Mouse (Mus musculus): ENCODE results near the gene Ly6g6f. TPM values are rescaled to one million over a fixed set of nuclear protein-coding genes. Genes with fewer than 3 reads are reported as not detected.

Ly6g6f gene
- polyA plus RNA-seq, 1 experiment from 2014 or later, result 0.36 TPM

DNA sequence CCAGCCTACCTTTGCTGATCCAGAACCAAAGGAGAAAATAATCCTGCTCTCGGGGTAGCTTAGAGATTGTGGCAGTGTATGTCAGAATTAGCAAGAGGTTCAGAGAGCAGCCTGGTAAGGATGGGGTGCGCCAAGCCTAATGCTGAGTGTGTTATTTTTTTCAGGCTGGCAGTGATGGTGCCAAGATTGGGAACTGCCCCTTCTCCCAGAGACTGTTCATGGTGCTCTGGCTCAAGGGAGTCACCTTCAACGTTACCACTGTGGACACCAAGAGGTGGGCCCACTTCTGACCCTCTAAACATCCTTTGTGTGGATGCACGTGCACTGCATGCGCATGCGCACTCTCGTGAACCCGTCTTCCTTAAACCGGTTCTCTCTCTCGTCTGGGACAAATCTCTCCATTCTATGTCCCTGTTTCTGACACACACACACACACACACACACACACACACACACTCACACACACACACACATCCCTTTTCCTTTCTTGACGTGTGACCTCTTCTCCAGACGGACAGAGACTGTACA lies 33.1 kb downstream of the Ly6g6f start:
- H3K27me3 ChIP-seq (ENCODE audit: control insufficient read depth, insufficient read depth, low read length), result no peaks in the 10 kb centered on the region
- no peak for DNase-seq (ENCODE audit: low spot score)
- peak overlapping the region; percentile 89; the same call in 1 of the 2 replicates for H3K4me2 ChIP-seq (ENCODE audit: low read depth, low read length)
- peak overlapping the region; percentile 97 for H3K27ac ChIP-seq (replicated peaks; ENCODE audit: low read depth, low read length)
- peaks cover 2% of the 10 kb centered on the region for H3K4me1 ChIP-seq (ENCODE audit: control insufficient read depth, insufficient read depth, low read length)
- no peaks in the 10 kb centered on the region for H3K9me3 ChIP-seq (replicated peaks; ENCODE audit: control insufficient read depth, low read length)
- no peak for ATAC-seq (replicated peaks; ENCODE audit: insufficient number of reproducible peaks, low FRiP score, low TSS enrichment, low read depth)
- peak overlapping the region; percentile 71 for H3K4me3 ChIP-seq (ENCODE audit: low read depth, low read length)
- 80% methylated on average over 12 of the region's 12 CpGs for WGBS
- peak overlapping the region; percentile 93 for H3K9ac ChIP-seq (replicated peaks; ENCODE audit: low read length)
- peaks cover 8% of the 10 kb centered on the region for H3K36me3 ChIP-seq (replicated peaks; ENCODE audit: control insufficient read depth, insufficient read depth, low read depth, low read length)

DNA sequence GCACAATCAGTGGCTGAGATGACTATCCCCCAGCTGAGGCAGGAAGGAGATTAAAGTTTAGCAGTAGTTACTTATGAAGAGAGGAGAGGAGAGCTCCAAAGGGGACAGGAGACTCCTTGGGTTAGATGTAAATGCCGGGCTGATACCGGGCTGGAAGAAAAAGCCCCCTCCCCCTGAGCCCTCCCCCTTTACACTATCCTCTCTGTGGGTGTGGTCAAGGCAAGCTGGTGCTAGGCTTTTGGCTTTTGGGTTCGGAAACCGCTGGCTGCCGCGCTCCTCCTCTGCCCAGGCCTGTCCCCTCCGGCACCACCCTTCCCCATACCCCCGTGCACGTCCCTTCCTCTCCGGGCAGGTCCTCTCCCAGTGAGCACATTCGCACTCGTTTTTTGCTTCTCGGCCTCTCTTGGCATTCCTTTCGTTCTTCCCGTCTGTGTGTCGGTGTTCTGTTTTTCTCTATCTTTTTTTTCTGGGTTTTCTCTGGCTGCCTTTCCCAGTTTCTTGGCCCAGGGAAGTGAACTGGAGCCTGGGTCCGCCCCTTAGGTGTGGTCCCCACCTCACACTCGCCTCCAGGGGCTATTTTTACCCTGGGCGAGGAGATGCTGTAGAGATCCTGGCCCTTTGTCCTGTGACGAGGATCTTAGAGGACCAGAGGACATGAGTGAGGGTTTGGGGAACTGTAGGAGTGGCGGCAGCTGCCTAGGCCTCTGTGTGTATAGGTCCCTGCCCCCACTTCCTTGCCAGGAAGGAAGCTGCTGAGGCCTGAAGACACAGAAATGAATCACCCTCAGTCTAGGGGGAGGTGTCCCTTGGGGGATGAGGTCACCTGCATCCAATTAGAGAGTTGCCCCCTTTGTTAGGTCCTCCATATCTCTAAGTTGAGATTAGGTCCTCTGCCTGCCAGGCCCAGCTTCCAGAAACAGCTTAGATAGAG lies 34.0 kb downstream of the Ly6g6f start:
- Histone ChIP-seq H3K27me3 (ENCODE audit: control insufficient read depth, insufficient read depth, low read length) (no peaks in the 10 kb centered on the region), H3K4me1 (ENCODE audit: control insufficient read depth, insufficient read depth, low read length) (peaks cover 2% of the 10 kb centered on the region), H3K4me3 (ENCODE audit: low read depth, low read length) (peak overlapping the region; percentile 71), H3K9ac (replicated peaks; ENCODE audit: low read length) (peak overlapping the region; percentile 93), H3K9me3 (replicated peaks; ENCODE audit: control insufficient read depth, low read length) (no peaks in the 10 kb centered on the region), H3K4me2 (ENCODE audit: low read depth, low read length) (peak overlapping the region; percentile 89), H3K36me3 (replicated peaks; ENCODE audit: control insufficient read depth, insufficient read depth, low read depth, low read length) (peaks cover 8% of the 10 kb centered on the region), H3K27ac (replicated peaks; ENCODE audit: low read depth, low read length) (peak overlapping the region; percentile 97)
- ATAC-seq (replicated peaks; ENCODE audit: insufficient number of reproducible peaks, low FRiP score, low TSS enrichment, low read depth), result peak; percentile 27; the same call in 1 of the 2 replicates
- WGBS, result 1% methylated on average over 21 of the region's 21 CpGs
- DNase-seq (ENCODE audit: low spot score), result peak; percentile 75

DNA sequence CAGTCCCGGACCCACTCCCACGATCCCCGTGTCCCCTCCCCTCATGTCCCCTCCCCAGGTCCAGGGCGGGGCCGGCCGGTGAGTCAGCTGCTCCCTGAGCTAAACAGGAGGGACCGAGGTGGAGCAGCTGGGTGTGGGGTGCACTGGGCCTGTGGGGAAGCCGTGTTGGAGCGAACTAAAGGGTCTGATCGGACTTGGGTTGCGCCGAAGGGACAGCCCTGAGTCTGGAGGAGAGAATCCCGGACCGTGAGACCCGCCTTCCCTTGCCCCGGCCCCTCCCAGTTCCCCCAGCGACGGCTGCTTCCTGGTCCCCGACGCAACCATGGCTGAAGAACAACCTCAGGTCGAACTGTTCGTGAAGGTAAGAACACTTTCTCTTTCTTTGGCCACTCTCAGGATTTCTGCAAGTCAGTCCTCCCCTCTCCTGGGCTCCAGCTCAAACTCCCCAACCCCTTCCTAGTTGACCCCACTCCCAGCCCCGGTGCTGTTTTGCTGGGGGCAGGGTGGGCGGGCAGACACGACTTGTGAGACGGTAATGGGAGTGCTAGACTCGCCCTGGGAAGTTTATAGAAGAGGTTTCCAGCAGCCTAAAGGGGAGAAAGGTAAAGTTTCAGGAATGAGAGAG lies 35.2 kb downstream of the Ly6g6f start:
- H3K4me2 ChIP-seq (ENCODE audit: low read depth, low read length), result peak overlapping the region; percentile 89
- DNase-seq (ENCODE audit: low spot score) (peak; percentile 79), ATAC-seq (replicated peaks; ENCODE audit: insufficient number of reproducible peaks, low FRiP score, low TSS enrichment, low read depth) (0 out of 2 replicates have a peak, but pooled peaks have one; percentile 22)
- H3K27me3 ChIP-seq (ENCODE audit: control insufficient read depth, insufficient read depth, low read length), result no peaks in the 10 kb centered on the region
- H3K4me1 ChIP-seq (ENCODE audit: control insufficient read depth, insufficient read depth, low read length), result peaks cover 2% of the 10 kb centered on the region
- H3K9me3 ChIP-seq (replicated peaks; ENCODE audit: control insufficient read depth, low read length), result no peaks in the 10 kb centered on the region
- H3K9ac ChIP-seq (replicated peaks; ENCODE audit: low read length), result peak overlapping the region; percentile 93
- H3K36me3 ChIP-seq (replicated peaks; ENCODE audit: control insufficient read depth, insufficient read depth, low read depth, low read length), result peaks cover 8% of the 10 kb centered on the region
- H3K4me3 ChIP-seq (ENCODE audit: low read depth, low read length), result peak overlapping the region; percentile 71
- under 1% methylated on average over 27 of the region's 27 CpGs for WGBS
- peak overlapping the region; percentile 97 for H3K27ac ChIP-seq (replicated peaks; ENCODE audit: low read depth, low read length)

DNA sequence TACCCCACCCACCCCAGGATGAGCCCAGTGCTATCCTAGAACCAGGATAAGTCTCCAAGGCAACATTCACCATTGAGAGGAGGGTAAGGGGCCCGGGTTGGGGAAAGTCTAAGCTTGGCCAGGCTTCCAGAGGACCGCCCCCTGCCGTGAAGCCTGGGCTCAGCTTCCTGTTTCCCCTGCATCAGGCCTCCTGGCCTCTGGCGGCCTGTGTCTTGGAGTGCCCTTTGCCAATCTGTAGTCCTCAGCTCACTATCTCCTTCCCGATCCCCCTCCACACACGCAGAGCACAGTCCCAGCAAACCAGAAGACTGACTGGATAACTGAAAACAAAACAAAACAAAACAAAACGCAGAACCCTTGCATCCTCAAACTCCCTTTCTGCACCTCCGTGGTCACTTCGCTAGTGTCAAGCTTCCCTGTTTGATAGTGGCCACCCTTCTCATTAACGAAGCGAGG lies 35.8 kb downstream of the Ly6g6f start, which contains the start of gene Clic1:
Clic1 (plus strand) TSS at position 406 of the 456 bp plus-strand sequence.
- H3K4me1 ChIP-seq (ENCODE audit: control insufficient read depth, insufficient read depth, low read length), result peaks cover 2% of the 10 kb centered on the region
- no peaks in the 10 kb centered on the region for H3K9me3 ChIP-seq (replicated peaks; ENCODE audit: control insufficient read depth, low read length)
- H3K4me3 ChIP-seq (ENCODE audit: low read depth, low read length), result peak within 1 kb of the TSS; percentile 71
- peak within 1 kb of the TSS; percentile 93 for H3K9ac ChIP-seq (replicated peaks; ENCODE audit: low read length)
- no peaks in the 10 kb centered on the region for H3K27me3 ChIP-seq (ENCODE audit: control insufficient read depth, insufficient read depth, low read length)
- peak within 1 kb of the TSS; percentile 89 for H3K4me2 ChIP-seq (ENCODE audit: low read depth, low read length)
- DNase-seq (ENCODE audit: low spot score) (peak; percentile 89), ATAC-seq (replicated peaks; ENCODE audit: insufficient number of reproducible peaks, low FRiP score, low TSS enrichment, low read depth) (no peak)
- H3K27ac ChIP-seq (replicated peaks; ENCODE audit: low read depth, low read length), result peak within 1 kb of the TSS; percentile 97
- peaks cover 5% of the 10 kb centered on the region for H3K36me3 ChIP-seq (replicated peaks; ENCODE audit: control insufficient read depth, insufficient read depth, low read depth, low read length)
- WGBS, result 3% methylated on average over 11 of the region's 11 CpGs

DNA sequence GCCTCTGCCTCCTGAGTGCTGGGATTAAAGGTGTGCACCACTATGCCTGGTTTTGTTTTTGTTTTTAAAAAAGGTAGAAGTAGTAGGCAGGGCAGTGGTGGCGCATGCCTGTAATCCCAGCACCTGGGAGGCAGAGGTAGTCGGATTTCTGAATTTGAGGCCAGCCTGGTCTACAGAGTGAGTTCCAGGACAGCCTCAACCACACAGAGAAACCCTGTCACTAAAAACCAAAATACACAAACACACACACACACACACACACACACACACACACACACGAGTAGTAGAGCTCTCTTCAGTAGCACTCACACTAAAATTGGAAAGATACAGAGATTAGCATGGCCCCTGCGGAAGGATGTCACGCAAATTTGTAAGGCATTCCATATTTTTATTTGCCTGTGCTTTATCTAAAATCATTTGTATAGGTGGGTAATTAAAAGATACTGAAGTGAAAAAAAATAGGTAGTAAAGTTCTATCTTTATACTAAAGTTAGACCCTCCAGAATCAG lies 36.4 kb downstream of the Ly6g6f start:
- DNase-seq (ENCODE audit: low spot score) (no peak), ATAC-seq (replicated peaks; ENCODE audit: insufficient number of reproducible peaks, low FRiP score, low TSS enrichment, low read depth) (no peak)
- Histone ChIP-seq H3K4me3 (ENCODE audit: low read depth, low read length) (no peak overlapping the region), H3K36me3 (replicated peaks; ENCODE audit: control insufficient read depth, insufficient read depth, low read depth, low read length) (peaks cover under 1% of the 10 kb centered on the region), H3K4me1 (ENCODE audit: control insufficient read depth, insufficient read depth, low read length) (peaks cover 2% of the 10 kb centered on the region), H3K9me3 (replicated peaks; ENCODE audit: control insufficient read depth, low read length) (no peaks in the 10 kb centered on the region), H3K9ac (replicated peaks; ENCODE audit: low read length) (no peak overlapping the region), H3K27me3 (ENCODE audit: control insufficient read depth, insufficient read depth, low read length) (no peaks in the 10 kb centered on the region), H3K4me2 (ENCODE audit: low read depth, low read length) (no peak overlapping the region), H3K27ac (replicated peaks; ENCODE audit: low read depth, low read length) (no peak overlapping the region)
- WGBS, result 79% methylated on average over 5 of the region's 5 CpGs

DNA sequence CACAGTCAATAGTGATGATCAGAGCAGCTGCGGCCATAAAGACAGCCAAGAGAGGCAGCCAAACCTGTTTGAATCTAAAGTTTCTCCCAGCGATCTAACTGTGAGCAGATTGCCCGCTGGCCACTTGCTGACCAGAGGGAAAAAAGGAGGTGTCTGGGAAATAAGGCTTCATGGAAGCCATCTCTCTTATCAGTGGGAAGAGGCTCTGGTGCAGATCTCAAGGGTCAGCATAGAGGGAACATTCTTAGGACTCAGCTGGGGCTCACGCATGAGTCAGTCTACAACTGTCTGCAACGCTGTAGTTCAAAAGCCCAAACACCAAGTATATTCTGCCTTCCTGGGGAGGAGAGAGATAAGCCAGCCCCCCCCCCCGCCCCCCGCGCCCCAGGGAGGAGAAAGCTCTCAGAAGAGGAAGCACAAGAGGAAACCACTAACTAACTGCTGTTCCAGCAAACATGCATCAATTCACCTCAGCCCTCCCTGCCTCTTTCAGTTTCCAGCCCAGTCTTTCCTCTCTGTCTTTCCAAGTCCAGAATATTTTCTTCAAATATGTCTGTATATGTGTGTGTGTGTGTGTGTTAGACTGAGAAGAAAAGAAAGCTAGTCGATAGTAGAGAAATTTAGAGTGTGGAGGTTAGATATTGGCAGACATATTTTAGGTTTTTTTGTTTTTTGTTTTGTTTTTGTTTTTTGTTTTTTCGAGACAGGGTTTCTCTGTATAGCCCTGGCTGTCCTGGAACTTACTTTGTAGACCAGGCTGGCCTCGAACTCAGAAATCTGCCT lies 37.1 kb downstream of the Ly6g6f start:
- H3K36me3 ChIP-seq (replicated peaks; ENCODE audit: control insufficient read depth, insufficient read depth, low read depth, low read length), result no peaks in the 10 kb centered on the region; the same call in 1 of the 2 replicates
- 0 out of 2 replicates have a peak overlapping the region, but pooled peaks have one; percentile 3 for H3K9ac ChIP-seq (replicated peaks; ENCODE audit: low read length)
- H3K4me1 ChIP-seq (ENCODE audit: control insufficient read depth, insufficient read depth, low read length), result peaks cover 2% of the 10 kb centered on the region
- DNase-seq (ENCODE audit: low spot score), result no peak
- ATAC-seq (replicated peaks; ENCODE audit: insufficient number of reproducible peaks, low FRiP score, low TSS enrichment, low read depth), result no peak
- no peaks in the 10 kb centered on the region for H3K27me3 ChIP-seq (ENCODE audit: control insufficient read depth, insufficient read depth, low read length)
- 38% methylated on average over 11 of the region's 11 CpGs for WGBS
- no peak overlapping the region for H3K4me2 ChIP-seq (ENCODE audit: low read depth, low read length)
- no peaks in the 10 kb centered on the region for H3K9me3 ChIP-seq (replicated peaks; ENCODE audit: control insufficient read depth, low read length)
- no peak overlapping the region for H3K4me3 ChIP-seq (ENCODE audit: low read depth, low read length)
- H3K27ac ChIP-seq (replicated peaks; ENCODE audit: low read depth, low read length), result peak overlapping the region; percentile 29; the same call in 1 of the 2 replicates

DNA sequence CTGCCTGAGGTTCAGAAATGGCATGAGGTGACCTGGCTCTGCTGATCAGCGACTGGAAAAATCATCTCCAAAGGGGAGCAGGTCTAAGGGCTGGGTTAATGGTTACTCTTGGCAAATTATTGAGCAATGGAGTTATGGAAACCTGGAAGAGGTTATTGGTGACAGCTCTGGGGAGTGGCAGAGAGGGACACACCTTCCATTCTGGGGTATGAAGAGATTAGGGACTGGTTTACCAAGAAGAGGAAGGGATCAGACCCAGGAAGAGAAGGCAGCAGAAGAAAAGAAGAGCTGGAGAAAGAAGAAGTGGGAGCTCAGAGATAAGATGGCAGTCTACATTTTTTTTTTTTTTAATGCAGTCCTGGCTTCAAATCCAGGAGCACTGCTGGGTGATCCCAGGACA lies 37.7 kb downstream of the Ly6g6f start:
- DNase-seq (ENCODE audit: low spot score) (no peak), ATAC-seq (replicated peaks; ENCODE audit: insufficient number of reproducible peaks, low FRiP score, low TSS enrichment, low read depth) (no peak)
- Histone ChIP-seq H3K9me3 (replicated peaks; ENCODE audit: control insufficient read depth, low read length) (no peaks in the 10 kb centered on the region), H3K27ac (replicated peaks; ENCODE audit: low read depth, low read length) (0 out of 2 replicates have a peak overlapping the region, but pooled peaks have one; percentile 29), H3K4me3 (ENCODE audit: low read depth, low read length) (no peak overlapping the region), H3K9ac (replicated peaks; ENCODE audit: low read length) (no peak overlapping the region), H3K27me3 (ENCODE audit: control insufficient read depth, insufficient read depth, low read length) (no peaks in the 10 kb centered on the region), H3K4me1 (ENCODE audit: control insufficient read depth, insufficient read depth, low read length) (peaks cover 2% of the 10 kb centered on the region), H3K36me3 (replicated peaks; ENCODE audit: control insufficient read depth, insufficient read depth, low read depth, low read length) (no peaks in the 10 kb centered on the region), H3K4me2 (ENCODE audit: low read depth, low read length) (no peak overlapping the region)
- 43% methylated on average over 1 of the region's 1 CpGs for WGBS
